Mouse (Mus musculus): Measurements from ENCODE around the gene Gins2.

Gins2 gene

DNA sequence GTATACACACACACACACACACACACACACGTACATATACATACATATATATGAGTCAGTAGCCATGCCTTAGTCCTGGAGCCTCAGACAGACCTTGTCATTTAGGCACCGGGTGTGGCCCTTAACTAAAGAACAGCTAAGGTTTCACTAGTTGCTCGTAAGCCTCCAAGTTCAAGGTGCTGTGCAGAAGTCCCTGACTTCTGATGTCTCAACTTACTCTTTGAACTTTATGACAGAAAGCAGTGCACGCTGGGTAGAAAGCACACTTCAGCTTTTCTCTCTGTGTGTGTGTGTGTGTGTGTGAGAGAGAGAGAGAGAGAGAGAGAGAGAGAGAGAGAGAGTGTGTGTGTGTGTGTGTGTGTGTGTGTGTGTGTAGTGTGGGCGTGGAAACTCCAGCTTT is 44.9 kb downstream of the Gins2 start:
- no peak for DNase-seq

DNA sequence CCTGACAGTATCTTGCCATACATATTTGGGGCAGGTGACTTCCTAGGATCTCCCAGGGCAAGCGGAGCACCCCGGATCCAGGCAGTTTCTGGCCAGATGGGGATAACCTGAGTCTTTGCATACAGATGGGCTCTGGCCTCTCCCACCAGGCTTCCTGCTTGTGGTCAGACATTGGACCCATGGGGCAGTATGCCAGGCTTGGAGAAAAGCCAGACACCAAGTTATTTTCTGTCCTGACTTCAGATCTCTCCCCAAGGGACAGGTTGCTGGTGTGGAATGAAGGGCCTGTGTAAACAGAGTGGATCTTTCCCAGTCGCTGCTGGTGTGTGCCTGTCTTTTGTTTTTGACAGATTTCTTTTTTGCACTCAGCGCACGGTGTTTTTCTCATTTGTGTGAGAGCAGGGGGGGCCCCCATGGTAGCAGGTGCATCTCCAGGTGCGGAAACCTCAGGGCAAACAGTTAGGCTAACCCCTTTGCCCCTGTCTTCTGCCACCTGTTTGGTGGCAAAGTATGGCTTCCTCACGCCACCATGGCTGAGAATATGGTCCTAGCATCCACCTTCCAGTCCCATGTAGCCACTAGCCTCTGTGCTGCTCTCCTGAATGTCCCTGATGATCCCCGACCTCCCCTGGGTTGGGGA is 45.6 kb downstream of the Gins2 start:
- peak; percentile 88 for DNase-seq

GRCm38 (mm10) chr8:120542995-120543394 is 46.1 kb downstream of the Gins2 start:
- DNase-seq, result no peak

- DNase-seq, result peak; percentile 64
These were observed 49.1 kb downstream of the Gins2 start for GRCm38 (mm10) chr8:120539775-120540625.

DNA sequence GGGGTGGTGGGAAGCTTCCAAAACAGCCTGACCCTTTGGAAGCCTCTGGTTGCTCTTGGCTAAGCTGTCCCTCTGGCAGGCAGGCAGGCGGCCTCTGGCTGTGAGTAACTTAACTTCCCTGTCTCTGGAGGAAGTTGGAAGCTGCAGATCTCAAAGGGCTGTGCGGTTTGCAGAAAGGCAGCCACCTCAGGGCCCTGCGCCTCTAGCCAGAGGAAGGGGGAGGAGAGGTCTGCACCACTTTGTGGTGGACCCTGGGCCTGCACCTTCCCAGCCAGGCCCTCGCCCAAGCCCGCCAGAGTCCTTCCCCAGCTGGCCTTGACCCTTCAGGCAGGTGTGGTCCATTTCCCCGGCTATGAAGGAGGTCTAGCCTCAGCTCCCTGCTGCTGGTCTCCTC is 49.7 kb downstream of the Gins2 start:
- DNase-seq, result no peak

DNA sequence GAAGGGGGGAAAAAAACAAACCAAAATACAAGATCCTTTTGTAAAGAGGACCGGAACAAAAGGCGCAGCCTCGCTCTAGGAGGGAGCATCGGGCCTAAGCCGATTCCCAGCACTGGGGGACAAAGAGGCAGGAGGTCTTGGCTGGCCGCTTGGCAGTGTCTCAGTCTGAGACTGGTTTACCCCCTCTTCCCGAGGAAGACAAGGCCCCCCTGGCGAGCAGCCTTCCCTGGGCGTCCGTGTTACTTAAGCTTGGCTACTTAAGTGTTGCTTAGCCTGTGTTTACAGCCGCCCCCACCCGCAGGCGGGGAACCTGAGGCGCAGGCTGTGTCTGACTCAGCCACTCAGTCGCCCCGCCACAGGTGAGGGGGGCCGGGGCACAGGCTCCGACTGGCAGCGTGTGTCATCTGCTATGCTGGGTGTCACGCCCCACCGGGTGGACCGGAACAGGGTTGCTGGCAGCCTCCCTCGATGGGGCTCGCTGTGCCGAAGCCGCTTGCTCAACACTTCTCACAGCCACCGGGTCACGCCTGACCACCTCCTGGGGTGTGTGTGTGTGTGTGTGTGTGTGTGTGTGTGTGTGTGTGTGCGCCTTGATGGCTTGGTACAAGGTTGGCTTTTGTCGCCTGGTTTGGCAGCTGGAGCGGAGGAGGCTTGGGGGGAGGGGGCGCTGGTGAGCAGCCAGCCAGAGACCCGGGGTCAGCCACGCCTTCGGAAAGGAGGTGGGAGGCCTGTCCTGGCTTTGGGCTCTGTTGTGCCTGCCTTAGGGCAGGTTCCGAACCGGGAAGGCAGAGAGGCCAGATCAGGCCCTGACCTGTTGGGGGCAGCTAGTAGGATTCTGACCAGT is 50.5 kb downstream of the Gins2 start:
- peak; percentile 88 for DNase-seq

- peak; percentile 80 for DNase-seq
These were observed 51.2 kb downstream of the Gins2 start for GRCm38 (mm10) chr8:120537818-120538396.

DNA sequence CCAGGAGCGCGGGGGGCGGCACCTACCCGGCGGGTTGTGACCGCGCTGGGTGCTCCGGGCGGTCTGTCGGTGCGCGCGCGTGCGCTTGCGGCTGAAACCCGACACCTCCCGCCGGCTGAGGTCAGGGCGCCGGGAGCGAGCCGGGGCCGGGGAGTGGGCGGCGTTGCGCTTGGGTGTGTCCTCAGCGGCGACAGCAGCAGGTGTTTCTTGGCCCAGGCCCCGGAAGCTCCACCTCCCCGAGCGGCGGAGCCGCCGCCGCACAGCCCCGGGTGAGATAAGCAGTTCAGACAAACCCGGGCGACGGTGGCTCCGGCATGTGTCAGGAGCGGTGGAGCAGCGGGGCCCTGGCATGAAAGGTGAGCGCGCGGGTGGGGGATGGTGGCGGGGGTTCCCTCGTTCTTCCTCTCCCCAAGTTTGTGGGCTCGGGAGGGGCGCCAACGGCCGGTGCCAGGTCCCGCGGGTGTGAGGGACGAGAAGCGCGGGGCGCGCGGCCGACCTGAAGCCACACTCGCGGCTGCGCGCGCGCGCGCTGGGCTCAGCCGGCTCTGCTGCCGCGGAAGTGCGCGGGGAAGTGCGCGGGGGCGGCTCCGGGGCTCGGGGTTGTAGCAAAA is 51.8 kb downstream of the Gins2 start:
- peak; percentile 92 for DNase-seq

GRCm38 (mm10) chr8:120536306-120537206 is 52.5 kb downstream of the Gins2 start:
- peak; percentile 64 for DNase-seq

DNA sequence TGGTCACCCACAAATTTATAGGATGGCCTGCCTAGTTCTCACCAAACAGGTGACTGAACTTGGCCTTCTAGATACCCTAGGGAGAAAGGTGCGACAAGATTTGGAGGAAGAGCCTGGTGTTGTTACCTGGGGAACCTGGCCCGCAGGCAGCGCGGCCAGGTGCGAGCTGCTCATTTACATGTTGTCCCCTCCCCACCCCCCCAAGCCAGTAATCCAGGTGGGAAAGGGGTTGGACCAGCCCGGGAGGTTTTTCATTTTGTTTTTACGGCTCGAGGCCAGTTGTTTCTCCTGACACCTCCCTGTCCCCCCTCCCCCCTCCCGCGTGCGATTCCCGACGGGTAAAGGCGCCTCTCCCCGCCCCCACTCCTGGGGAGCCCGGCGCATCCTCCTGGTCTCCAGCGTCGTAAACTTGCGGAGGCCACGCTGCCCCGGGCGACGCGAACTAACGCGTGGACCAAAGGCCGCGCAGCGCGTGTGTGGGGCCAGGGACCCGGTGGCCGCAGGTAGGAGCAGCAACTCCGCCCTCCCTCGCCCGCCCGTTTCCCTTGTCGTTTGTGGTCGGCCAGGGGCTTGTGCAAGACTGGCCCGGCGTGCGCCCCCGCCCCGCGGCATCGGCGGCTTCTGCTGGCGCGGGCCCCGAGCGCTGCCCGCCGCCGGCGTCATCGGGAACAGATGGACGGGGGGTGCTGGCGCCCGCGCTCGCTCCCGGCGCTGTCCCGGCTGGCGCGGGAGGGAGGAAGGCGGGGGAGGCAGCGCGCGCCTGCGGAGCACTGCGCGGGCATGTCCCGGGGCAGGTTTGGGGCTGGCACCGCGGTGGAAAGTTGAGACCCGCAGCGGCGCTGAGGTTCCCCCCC is 53.4 kb downstream of the Gins2 start:
- DNase-seq, result peak; percentile 75

GRCm38 (mm10) chr8:120534504-120535368 is 54.4 kb downstream of the Gins2 start:
- DNase-seq, result peak; percentile 90

DNA sequence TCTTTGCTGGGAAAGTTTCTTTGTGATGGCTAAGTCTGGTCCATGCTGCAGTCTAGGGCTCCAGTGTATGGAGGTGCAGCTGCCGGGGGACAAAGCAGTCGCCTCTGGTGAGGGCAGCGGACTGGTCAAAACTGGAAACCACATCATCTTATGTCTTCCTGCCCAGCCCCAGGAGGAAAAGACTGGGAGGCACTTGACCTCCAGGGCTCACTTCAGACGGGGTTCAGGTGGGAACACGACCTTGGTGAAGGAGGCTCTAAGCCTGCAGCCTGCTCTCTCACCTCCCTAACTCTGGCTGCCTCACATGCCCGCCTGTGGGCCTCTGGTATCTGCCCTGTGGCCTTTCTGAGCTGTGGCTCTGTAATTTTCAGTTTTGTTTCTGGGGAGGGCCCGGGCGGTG is 55.0 kb downstream of the Gins2 start:
- no peak for DNase-seq

DNA sequence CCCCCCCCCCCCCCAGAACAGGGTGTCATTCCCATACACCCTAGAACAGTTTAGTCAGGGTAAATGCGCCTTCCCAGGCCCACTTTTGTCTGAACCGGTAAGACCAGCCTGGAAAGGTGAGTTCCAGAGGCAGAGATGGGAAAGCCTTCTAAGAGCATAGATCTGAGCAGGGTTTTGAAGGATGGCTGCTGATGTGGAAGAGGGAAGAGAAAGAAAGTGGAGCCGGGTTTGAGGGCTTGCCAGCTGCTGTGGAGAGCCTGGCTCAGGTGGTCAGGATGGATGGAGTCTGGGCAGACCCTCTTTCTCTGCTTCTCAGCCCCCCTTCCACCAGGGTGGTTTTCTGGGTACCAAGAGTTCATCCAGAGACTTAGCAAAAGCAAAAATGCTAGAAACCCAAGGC is 55.7 kb downstream of the Gins2 start:
- no peak for DNase-seq

DNA sequence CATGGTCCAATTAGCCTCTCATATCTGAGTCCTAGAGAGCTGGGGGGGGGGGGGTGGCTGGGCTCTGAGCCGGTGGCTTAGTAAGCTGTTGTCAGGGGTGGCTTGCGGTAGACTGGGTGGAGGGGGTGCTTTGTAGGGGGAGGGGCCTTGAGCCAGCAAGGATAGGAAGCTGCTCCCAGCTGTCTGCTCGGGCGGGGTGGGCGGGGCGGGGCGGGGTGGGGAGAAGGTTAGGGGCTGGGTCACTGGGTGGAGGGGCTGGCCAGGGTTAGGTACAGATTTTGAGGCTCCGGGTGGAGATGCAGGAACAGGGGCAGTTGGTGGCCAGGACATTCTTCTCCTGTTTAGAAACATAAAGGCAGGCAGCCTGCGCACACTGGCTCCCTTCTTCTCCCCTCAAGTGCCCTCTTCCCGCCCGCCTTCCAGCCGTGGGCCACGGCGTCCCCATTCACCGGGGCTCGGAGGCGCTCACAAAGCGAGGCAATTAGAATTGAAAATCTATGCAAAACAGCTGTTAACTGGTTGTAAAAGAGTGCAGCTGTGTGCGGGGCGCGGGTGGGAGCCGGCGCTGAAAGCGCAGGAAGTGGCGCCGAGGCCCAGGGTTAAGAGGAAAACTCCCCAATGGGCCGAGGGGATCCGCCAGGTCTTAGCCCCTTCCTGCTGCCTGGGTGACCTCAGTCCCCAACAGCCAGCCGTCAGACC is 56.4 kb downstream of the Gins2 start:
- DNase-seq, result peak; percentile 67

GRCm38 (mm10) chr8:120531775-120532516 is 57.2 kb downstream of the Gins2 start:
- no peak for DNase-seq

- DNase-seq, result no peak
These were observed 58.0 kb downstream of the Gins2 start for GRCm38 (mm10) chr8:120530954-120531656.

DNA sequence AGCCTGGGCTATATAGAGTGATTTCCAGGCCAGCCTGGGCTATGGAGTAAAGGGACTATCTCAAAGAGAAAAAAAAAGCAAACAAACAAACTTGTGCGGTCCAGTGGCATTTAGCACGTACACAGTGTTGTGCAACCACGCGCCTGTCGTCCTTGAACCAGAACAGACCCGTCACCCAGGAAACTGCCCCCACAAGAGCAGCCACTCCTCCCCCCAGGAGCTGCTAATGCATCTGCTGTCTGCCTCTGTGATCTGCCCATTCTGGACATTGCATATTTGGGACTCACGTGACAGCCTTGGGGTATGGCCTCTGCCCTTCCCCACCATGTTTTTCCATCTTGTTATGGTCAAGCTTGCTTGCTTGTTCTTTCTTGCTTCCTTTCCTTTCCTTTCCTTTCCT is 59.9 kb downstream of the Gins2 start:
- DNase-seq, result no peak
